Mouse (Mus musculus) thymus, postnatal 10 days (tissue): ENCODE data around the gene P3h4.
"Not testable (repeated sequence)": the region's sequence is repeated elsewhere in the genome, so short reads cannot be mapped to it uniquely, and the experiment has no call there.

Experiments
- DNase-seq, 2 experiments: peaks; one replicate each; pipeline ENCODE4 v3.0.0; 2021; ENCODE audit warnings: low spot score in 2 of 2

The P3h4 gene

GRCm38 (mm10) chr11:100361059-100361458 is 53.6 kb downstream of the P3h4 start:
- DNase-seq, result not testable (repeated sequence)

GRCm38 (mm10) chr11:100360175-100360574 is 54.5 kb downstream of the P3h4 start:
- no peak for DNase-seq
